Mouse (Mus musculus) central nervous system, embryonic 18 days (tissue): ENCODE measurements around the gene Eif4g2. TPM values are rescaled to one million over a fixed set of nuclear protein-coding genes. Genes with fewer than 3 reads are reported as not detected.

Experiments used
- polyA plus RNA-seq: library from polyadenylated mRNA; depleted of rRNA; stranded (reverse); fragments of >200 nt; gene quantifications from 2 replicates; pipeline ENCODE4 v1.2.3, GENCODE M21; 2012; rRNA removed

Gene Eif4g2
- polyA plus RNA-seq = 594 and 609 TPM in 2 replicates

DNA sequence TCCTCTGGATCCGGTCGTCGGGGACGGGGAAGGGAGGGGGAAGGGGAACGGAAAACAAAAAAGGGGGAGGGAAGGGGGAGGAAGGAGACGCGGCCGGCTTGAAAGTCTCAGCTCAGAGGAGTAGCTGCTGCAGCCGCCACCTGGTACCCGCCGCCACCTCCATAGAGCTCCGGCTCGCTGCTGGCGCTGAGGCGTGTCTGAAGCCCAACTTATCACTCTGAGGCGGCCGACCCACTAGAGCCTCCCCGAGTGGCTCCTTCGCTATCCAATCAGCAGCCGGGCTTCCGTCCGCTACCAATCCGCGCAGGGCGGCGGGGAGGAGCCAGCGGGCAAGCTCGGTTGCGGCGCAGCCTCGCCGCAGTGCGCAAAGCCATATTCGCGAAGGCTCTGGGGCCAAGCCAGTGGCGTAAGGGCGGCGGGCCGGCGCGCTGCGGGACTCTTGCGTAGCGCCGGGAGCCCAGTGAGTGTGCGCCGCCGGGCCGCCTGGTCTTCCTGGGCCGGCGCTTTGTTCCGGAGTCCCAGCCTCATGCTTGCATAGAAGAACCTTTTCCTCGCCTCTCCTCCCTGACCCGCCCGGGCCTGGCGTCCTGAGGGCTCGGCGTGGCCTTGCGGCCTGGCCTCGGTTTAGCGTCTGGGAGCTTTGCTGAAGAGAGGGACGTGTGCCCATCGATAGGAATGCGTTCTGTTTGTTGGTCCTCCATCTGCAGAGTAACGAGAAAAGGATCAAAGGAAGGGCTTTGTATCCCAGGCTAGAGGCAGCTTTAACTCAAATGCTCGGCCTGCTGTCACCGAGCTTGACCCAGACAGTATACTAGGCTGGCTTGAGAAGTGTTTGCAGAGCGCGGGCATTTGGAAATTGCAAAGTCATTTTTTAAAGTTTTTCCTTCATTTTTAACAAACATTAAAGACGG is at the start of gene Eif4g2:
Gene Eif4g2, minus strand, starts transcription at position 209 of the 911 bp plus-strand sequence.

DNA sequence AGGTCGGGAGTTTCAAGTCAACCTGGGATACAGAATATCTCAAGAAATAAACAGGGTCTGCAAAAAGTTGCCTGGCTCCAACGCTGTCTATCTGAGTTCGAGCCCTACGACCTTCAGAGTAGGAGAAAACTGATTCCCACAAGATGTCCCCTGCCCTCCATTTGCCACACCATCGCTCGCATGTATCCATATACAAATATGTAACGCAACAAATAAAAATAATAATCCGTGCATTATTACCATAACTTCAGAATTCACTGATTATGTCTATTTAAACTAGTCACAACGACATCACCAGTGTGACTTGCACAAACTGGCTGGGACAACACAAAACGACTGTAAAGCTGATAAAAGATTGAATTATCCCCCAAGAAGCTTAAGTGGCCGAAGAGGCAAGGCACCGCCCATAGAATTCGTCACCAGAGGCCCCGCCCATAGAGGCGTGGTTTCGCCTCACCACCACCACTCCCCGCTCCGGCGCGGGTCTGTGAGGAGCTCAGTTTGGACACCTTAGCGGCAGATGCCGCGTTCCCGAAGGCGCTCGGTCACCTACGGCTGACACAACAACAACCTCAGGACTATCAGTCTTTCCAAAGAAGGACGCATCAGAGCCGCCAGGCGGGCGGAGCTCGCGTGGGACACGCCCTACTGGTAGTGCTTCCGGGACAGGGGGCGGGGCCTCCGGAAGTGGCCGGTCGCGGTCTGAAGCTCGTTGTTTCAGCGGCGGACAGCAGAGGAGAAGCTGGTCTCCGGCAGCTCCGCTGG is 54.4 kb downstream of the Eif4g2 start, which contains the start of gene Ctr9:
Gene Ctr9, plus strand, starts transcription at position 671 of the 765 bp plus-strand sequence.

Other genes starting within 250 kb of the Eif4g2 start
- gene Rnf141, start 238.6 kb downstream of the Eif4g2 start, polyA plus RNA-seq = 51.4 TPM in 2 replicates
- gene Lyve1, start 219.8 kb downstream of the Eif4g2 start, polyA plus RNA-seq = 4.1 and 5.6 TPM in 2 replicates
- 0.76 and 1.0 TPM in 2 replicates for gene Mrvi1, start 100.6 kb downstream of the Eif4g2 start, polyA plus RNA-seq
- gene Ctr9, start 54.1 kb downstream of the Eif4g2 start, polyA plus RNA-seq = 47.7 and 48.7 TPM in 2 replicates